ENCODE assay signal across 8 mouse cellular contexts in genomic region chr12:118846649-118847321, GRCm38 (mm10). TPM values are rescaled to one million over a fixed set of nuclear protein-coding genes. Genes with fewer than 3 reads are reported as not detected.
DNase-seq lines count a peak whose midpoint lies in the region; ATAC-seq lines count a peak whose summit lies in the region.

No protein-coding gene starts in this region.

- peak overlapping the region; percentile 73 for H3K4me2 ChIP-seq in forebrain, embryonic 13.5 days
- peak overlapping the region; percentile 63 for H3K4me2 ChIP-seq in midbrain, embryonic 14.5 days (ENCODE audit: low read length)

- no peaks in the 10 kb centered on the region for H3K36me3 ChIP-seq in forebrain, embryonic 13.5 days (ENCODE audit: poor library complexity, severe bottlenecking)
- no peaks in the 10 kb centered on the region for H3K36me3 ChIP-seq in limb, embryonic 10.5 days
- no peaks in the 10 kb centered on the region for H3K36me3 ChIP-seq in midbrain, embryonic 14.5 days (ENCODE audit: control insufficient read depth, insufficient read depth, low read length)

- H3K27me3 ChIP-seq in forebrain, embryonic 13.5 days = peaks cover 67% of the 10 kb centered on the region
- H3K27me3 ChIP-seq in limb, embryonic 10.5 days (ENCODE audit: low read depth, poor library complexity, severe bottlenecking) = peaks cover 100% of the 10 kb centered on the region
- H3K27me3 ChIP-seq in midbrain, embryonic 14.5 days (ENCODE audit: control insufficient read depth, insufficient read depth, low read length) = peaks cover 80% of the 10 kb centered on the region

- ATAC-seq in forebrain, embryonic 13.5 days = peak; percentile 41
- ATAC-seq in midbrain, embryonic 14.5 days (ENCODE audit: low FRiP score, low TSS enrichment) = peak; percentile 49

- peak overlapping the region; percentile 87 for H3K27ac ChIP-seq in forebrain, embryonic 13.5 days
- H3K27ac ChIP-seq in limb, embryonic 10.5 days = peak overlapping the region; percentile 72
- no peak overlapping the region for H3K27ac ChIP-seq in midbrain, embryonic 14.5 days (replicated peaks; ENCODE audit: low read depth, low read length)

- intact Hi-C loops in left cerebral cortex, postnatal 25 days (cut with DNase I) = loop anchor here (5.0 kb wide), 2 partner anchors 189 to 544 kb away; partner anchors contain the start of gene Sp4
- intact Hi-C loops in gastrocnemius, postnatal 14 days (cut with DNase I; ENCODE audit: low total_unique reads) = no loop called here

- peaks cover 49% of the 10 kb centered on the region for H3K4me1 ChIP-seq in forebrain, embryonic 13.5 days
- peaks cover 44% of the 10 kb centered on the region for H3K4me1 ChIP-seq in limb, embryonic 10.5 days
- 0 out of 2 replicates have a peak, but pooled peaks cover 6% of the 10 kb centered on the region for H3K4me1 ChIP-seq in midbrain, embryonic 14.5 days (ENCODE audit: control insufficient read depth, insufficient read depth, low read length)

- H3K4me3 ChIP-seq in forebrain, embryonic 13.5 days = peak overlapping the region; percentile 58
- H3K4me3 ChIP-seq in limb, embryonic 10.5 days = peak overlapping the region; percentile 62
- peak overlapping the region; percentile 39 for H3K4me3 ChIP-seq in midbrain, embryonic 14.5 days (replicated peaks; ENCODE audit: low read depth, low read length)

- H3K9ac ChIP-seq in forebrain, embryonic 13.5 days = peak overlapping the region; percentile 82
- peak overlapping the region; percentile 20; the same call in 1 of the 2 replicates for H3K9ac ChIP-seq in midbrain, embryonic 14.5 days (replicated peaks; ENCODE audit: low read length)

- peak; percentile 30 to 52 for DNase-seq in layer of hippocampus, postnatal 10 days (ENCODE audit: low spot score in 2 of 2)
- DNase-seq in layer of hippocampus, adult 11-12 months (ENCODE audit: low spot score) = no peak
- DNase-seq in adrenal gland, postnatal 10 days = peak; percentile 59
- peak; percentile 77 for DNase-seq in limb, embryonic 10.5 days (ENCODE audit: low spot score)
- DNase-seq in midbrain, embryonic 14.5 days = peak; percentile 83
- DNase-seq in left cerebral cortex, postnatal 25 days (ENCODE audit: low spot score in 2 of 2) = no peak
- DNase-seq in gastrocnemius, postnatal 14 days = no peak

- under 1% methylated on average over 59 of the region's 59 CpGs for WGBS in forebrain, embryonic 13.5 days
- WGBS in limb, embryonic 10.5 days = under 1% methylated on average over 59 of the region's 59 CpGs
- WGBS in midbrain, embryonic 14.5 days = under 1% methylated on average over 59 of the region's 59 CpGs

- H3K9me3 ChIP-seq in forebrain, embryonic 13.5 days (replicated peaks) = no peaks in the 10 kb centered on the region
- no peaks in the 10 kb centered on the region for H3K9me3 ChIP-seq in limb, embryonic 10.5 days (replicated peaks)
- H3K9me3 ChIP-seq in midbrain, embryonic 14.5 days (ENCODE audit: control insufficient read depth, low read length) = no peaks in the 10 kb centered on the region

RNA-seq across cellular contexts. Expression of gene Sp8, which starts 0.7 kb away (rescaled TPM):
- total RNA-seq in layer of hippocampus, postnatal 10 days (2021) = 1 to 10 TPM; 2.0 to 2.9 TPM
- total RNA-seq in adrenal gland, postnatal 10 days (2021) = not detected
- polyA plus RNA-seq in forebrain, embryonic 13.5 days (2015; fragmentation: Nextera tagmentation; extraction: Ambion mirVana) = 16.7 and 17.0 TPM in 2 replicates
- 5.3 and 5.8 TPM in 2 replicates for polyA plus RNA-seq in limb, embryonic 10.5 days (2016; fragmentation: Nextera tagmentation; extraction: Ambion mirVana)
- polyA plus RNA-seq in midbrain, embryonic 14.5 days (2014; fragmentation: Nextera tagmentation; extraction: Ambion mirVana) = 1.4 and 1.7 TPM in 2 replicates
- total RNA-seq in left cerebral cortex, postnatal 25 days (2021) = 1 to 10 TPM; 1.7 to 2.5 TPM
- total RNA-seq in gastrocnemius, postnatal 14 days (2021) = not detected

Comparison
In these comparisons a context has a peak if more than half of its experiments do, and no peak if none do; other contexts are left out.
1. DNase-seq: peak in layer of hippocampus, postnatal 10 days (2 of 2), adrenal gland, postnatal 10 days (single experiment), limb, embryonic 10.5 days (single experiment) and midbrain, embryonic 14.5 days (single experiment); none in layer of hippocampus, adult 11-12 months (single experiment), left cerebral cortex, postnatal 25 days (0 of 2) and gastrocnemius, postnatal 14 days (single experiment).
2. Peak in every context shown above with its lines, with median percentiles within 50 percentile points of each other: H3K4me3 ChIP-seq.